Mouse (Mus musculus): ENCODE measurements around the gene Arid5b. TPM values are rescaled to one million over a fixed set of nuclear protein-coding genes. Genes with fewer than 3 reads are reported as not detected.
A peak's percentile ranks its signal among the peaks of the same experiment; 100 is the strongest.

The Arid5b gene
- total RNA-seq (2021), result 10 to 100 TPM; 32.3 to 38.3 TPM
- long read RNA-seq, experiment 1, full-length matches to known transcripts, result 2 of 9 reads
- long read RNA-seq, experiment 1, partial matches to known transcripts, result 0 of 9 reads
- long read RNA-seq, experiment 1, other reads (novel, unspliced or antisense), result 7 of 9 reads
- long read RNA-seq, experiment 2, partial matches to known transcripts, result 0 of 7 reads
- long read RNA-seq, experiment 2, other reads (novel, unspliced or antisense), result 6 of 7 reads

- TF ChIP-seq CTCF (IDR thresholded peaks at IDR 0.05), result no peak
- DNase-seq (ENCODE audit: extremely low spot score in 1 of 2, low spot score in 2 of 2), result peak; percentile 54 to 62
- Histone ChIP-seq H3K4me3 (peak within 1 kb of the TSS; percentile 84), H3K27ac (peak within 1 kb of the TSS; percentile 92)
- intact Hi-C loops (cut with DNase I), result loop anchor here (5.0 to 10.0 kb wide), 6 partner anchors 41 to 414 kb away; partner anchors contain the start of genes Cabcoco1 and Zfp365
Measured at GRCm38 (mm10) chr10:68278632-68279361, at the start of gene Arid5b. Gene Arid5b (minus strand): TSS chr10:68278740.

DNA sequence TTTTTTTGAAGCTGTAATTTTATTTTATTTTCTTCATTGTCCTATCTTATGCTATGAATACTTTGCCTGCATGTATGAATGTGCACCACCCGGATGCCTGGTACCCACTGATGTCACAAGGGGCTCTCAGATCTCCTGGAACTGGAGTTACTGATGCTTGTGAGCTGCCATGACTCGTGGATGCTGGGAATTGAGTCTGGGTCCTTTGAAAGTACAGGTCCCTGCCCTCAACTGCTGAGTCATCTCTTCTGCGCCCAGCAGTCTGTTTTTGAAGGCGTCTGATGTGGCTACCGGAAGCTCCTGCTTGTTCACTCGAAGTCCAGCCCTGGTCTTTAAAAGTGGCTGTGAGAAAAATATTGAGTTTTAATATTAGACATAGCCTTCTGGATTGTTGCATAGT is 46.8 kb upstream of the Arid5b start:
- no peak for TF ChIP-seq CTCF (IDR thresholded peaks at IDR 0.05)
- Histone ChIP-seq H3K4me3 (no peak overlapping the region), H3K27ac (no peak overlapping the region)
- intact Hi-C loops (cut with DNase I), result no loop called here
- DNase-seq (ENCODE audit: extremely low spot score in 1 of 2, low spot score in 2 of 2), result no peak

- Histone ChIP-seq H3K4me3 (peak overlapping the region; percentile 27), H3K27ac (no peak overlapping the region)
- peak in 1 of 2 experiments; percentile 16 for DNase-seq (ENCODE audit: extremely low spot score in 1 of 2, low spot score in 2 of 2)
- intact Hi-C loops (cut with DNase I), result no loop called here
- TF ChIP-seq CTCF (IDR thresholded peaks at IDR 0.05), result no peak
Measured at GRCm38 (mm10) chr10:68324061-68324460, 45.5 kb upstream of the Arid5b start.

DNA sequence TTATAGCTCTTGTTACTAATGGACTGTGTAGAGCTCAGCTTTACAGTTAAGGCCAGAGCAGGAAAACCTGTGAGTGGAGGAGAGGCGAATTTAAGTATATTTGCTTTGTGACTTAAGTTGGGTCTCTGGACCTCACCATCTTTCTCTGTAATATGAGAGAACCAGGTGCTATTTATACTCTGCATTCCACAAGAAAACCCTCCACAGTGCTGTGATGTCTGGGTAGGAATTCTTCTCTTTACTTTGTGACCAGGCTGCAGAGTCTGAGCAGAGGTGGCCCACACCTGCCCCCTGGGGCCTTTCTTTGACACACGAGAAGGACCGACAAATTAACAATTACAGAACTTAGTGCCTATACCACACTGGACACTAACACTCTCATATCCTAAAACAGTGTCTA is 44.6 kb upstream of the Arid5b start:
- TF ChIP-seq CTCF (IDR thresholded peaks at IDR 0.05), result no peak
- intact Hi-C loops (cut with DNase I), result no loop called here
- no peak overlapping the region for H3K4me3 ChIP-seq

DNA sequence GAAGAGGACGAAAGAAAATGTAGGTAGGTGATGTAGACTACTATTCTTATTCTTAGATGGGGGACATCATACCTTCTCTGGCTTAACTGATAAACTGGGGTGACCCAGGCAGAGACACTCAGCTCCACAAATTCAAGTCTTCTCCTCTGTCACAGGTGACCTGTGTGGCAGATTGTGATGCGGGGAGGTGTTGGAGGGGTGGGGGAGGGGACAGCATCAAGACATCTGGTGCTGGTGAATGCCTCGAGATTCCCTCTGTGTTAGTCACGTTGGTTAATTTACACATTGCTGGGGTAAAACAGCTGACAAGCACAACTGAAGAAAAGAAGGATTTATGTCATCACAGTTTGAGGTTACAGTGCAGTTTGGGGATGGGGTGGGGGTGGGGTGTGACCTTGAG is 42.4 kb upstream of the Arid5b start:
- no peak for TF ChIP-seq CTCF (IDR thresholded peaks at IDR 0.05)
- DNase-seq (ENCODE audit: extremely low spot score in 1 of 2, low spot score in 2 of 2), result no peak
- H3K27ac ChIP-seq, result no peak overlapping the region
- H3K4me3 ChIP-seq, result no peak overlapping the region
- intact Hi-C loops (cut with DNase I), result no loop called here

More for the DNA sequence above, 44.6 kb upstream of the Arid5b start:
- H3K27ac ChIP-seq, result no peak overlapping the region
- no peak for DNase-seq (ENCODE audit: extremely low spot score in 1 of 2, low spot score in 2 of 2)

- DNase-seq (ENCODE audit: extremely low spot score in 1 of 2, low spot score in 2 of 2), result no peak
- Histone ChIP-seq H3K4me3 (no peak overlapping the region), H3K27ac (no peak overlapping the region)
- no peak for TF ChIP-seq CTCF (IDR thresholded peaks at IDR 0.05)
- intact Hi-C loops (cut with DNase I), result no loop called here
Measured at GRCm38 (mm10) chr10:68320496-68320895, 42.0 kb upstream of the Arid5b start.

DNA sequence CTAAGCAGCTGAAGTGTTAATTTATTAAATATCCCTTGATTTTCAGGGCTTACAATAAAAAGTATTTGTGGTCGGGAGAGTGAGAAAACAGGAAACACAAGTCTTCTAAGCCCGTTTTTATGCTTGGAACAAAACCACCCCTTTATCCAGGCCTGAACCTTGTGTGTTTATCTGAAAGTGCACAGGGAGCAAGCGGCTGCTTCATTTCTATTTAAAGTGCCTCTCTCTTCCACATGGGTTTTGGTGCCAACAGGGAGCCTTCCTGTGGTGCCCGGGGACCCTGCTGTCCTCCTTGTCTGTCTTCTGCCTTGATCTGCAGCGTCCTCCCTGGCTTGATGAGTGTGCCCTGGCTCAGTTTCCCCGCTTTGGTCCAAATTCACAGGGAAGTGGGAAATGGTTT is 40.9 kb upstream of the Arid5b start:
- intact Hi-C loops (cut with DNase I), result no loop called here
- no peak for TF ChIP-seq CTCF (IDR thresholded peaks at IDR 0.05)
- no peak overlapping the region for H3K4me3 ChIP-seq
- DNase-seq (ENCODE audit: extremely low spot score in 1 of 2, low spot score in 2 of 2), result no peak
- no peak overlapping the region for H3K27ac ChIP-seq

GRCm38 (mm10) chr10:68318438-68318979 is 40.0 kb upstream of the Arid5b start:
- intact Hi-C loops (cut with DNase I), result no loop called here
- DNase-seq (ENCODE audit: extremely low spot score in 1 of 2, low spot score in 2 of 2), result no peak
- Histone ChIP-seq H3K4me3 (no peak overlapping the region), H3K27ac (no peak overlapping the region)
- TF ChIP-seq CTCF (IDR thresholded peaks at IDR 0.05), result no peak

DNA sequence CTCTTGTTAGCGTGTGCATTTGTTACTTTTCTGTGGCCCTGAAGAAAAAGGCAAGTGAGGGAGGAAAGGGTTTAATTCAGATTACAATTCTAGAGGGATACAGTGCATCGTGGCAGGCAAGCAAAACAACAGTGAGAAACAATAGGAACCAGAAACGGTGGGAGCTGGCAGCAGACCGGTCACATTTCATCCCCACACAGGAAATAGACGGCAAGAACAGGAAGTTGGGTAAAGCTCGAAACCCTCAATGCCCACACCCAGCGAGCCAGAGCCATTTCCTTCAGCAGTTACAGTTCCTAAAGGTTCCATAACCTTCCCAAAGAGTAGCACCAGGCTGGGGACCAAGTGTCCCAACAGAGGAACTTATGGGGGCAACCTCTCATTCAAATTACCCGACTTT is 34.2 kb upstream of the Arid5b start:
- no peak for DNase-seq (ENCODE audit: extremely low spot score in 1 of 2, low spot score in 2 of 2)
- Histone ChIP-seq H3K4me3 (no peak overlapping the region), H3K27ac (no peak overlapping the region)
- TF ChIP-seq CTCF (IDR thresholded peaks at IDR 0.05), result no peak
- intact Hi-C loops (cut with DNase I), result no loop called here

DNA sequence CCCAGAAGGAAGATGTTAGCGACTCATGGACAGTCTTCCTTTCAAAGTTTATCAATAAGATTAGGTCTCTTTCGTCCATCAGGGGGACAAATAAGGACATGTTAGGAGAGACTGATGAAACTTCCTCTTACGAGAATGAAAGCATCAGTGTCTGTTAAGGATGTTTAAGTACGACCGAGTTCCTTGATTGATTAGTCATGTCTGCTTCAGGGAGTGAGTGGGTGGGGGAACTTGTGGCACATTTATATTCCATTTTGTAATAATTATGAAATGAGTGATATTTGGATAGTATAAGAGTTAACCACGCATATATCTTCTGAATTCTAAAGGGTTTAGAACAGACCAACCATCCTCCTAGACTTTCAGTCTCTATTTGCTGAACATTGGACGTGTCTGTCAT is 22.5 kb upstream of the Arid5b start:
- H3K27ac ChIP-seq, result no peak overlapping the region
- no peak for DNase-seq (ENCODE audit: extremely low spot score in 1 of 2, low spot score in 2 of 2)
- intact Hi-C loops (cut with DNase I), result no loop called here
- no peak for TF ChIP-seq CTCF (IDR thresholded peaks at IDR 0.05)
- no peak overlapping the region for H3K4me3 ChIP-seq

DNA sequence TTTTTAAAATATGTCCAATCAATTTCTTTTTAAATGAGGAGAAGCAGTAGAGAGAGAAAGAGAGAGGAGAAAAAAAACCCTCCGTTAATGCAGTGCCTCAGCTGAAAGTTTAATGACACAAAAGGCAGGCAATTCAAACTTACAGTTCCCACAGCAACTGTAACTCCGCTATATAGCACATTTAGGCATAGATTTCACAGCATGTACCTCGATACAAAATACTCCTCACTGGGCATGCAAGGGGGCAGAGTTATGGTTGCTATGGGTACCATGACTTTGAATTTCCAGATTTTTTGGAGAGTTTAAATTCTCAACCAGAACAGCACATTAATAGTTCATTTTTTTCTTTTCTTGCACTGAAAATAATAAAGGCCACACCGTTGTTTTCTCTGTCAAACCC is 10.9 kb upstream of the Arid5b start:
- no peak overlapping the region for H3K4me3 ChIP-seq
- no peak overlapping the region for H3K27ac ChIP-seq
- no peak for DNase-seq (ENCODE audit: extremely low spot score in 1 of 2, low spot score in 2 of 2)
- intact Hi-C loops (cut with DNase I), result no loop called here
- TF ChIP-seq CTCF (IDR thresholded peaks at IDR 0.05), result no peak
